11 mouse cellular contexts compared by ENCODE assay signal in genomic region chr9:91352786-91353185, GRCm38 (mm10). TPM values are rescaled to one million over a fixed set of nuclear protein-coding genes. Genes with fewer than 3 reads are reported as not detected.
DNase-seq lines count a peak whose midpoint lies in the region; ATAC-seq and TF ChIP-seq lines count a peak whose summit lies in the region.
"Had no signal": no experiment of that assay in that cellular context is flagged by ENCODE, and none has a peak within 500 bp of the region (broad histone marks: within the 10 kb centered on the region; RNA-seq: fewer than 3 reads in every experiment).

No protein-coding gene starts in this region.

- peaks cover 88% of the 10 kb centered on the region for H3K27me3 ChIP-seq in embryonic facial prominence, embryonic 14.5 days (replicated peaks; ENCODE audit: control insufficient read depth, insufficient read depth, low read length)
- H3K27me3 ChIP-seq in hindbrain, postnatal 0 days (ENCODE audit: insufficient read depth, low read length): no peaks in the 10 kb centered on the region
- H3K27me3 ChIP-seq in neural tube, embryonic 14.5 days (ENCODE audit: control insufficient read depth, insufficient read depth, low read length): peaks cover 13% of the 10 kb centered on the region
- H3K27me3 ChIP-seq in intestine, embryonic 16.5 days (replicated peaks; ENCODE audit: control insufficient read depth, insufficient read depth, low read length): peaks cover 69% of the 10 kb centered on the region

- no peaks in the 10 kb centered on the region for H3K9me3 ChIP-seq in embryonic facial prominence, embryonic 14.5 days (ENCODE audit: control insufficient read depth, low read length)
- H3K9me3 ChIP-seq in hindbrain, postnatal 0 days (ENCODE audit: low read length): no peaks in the 10 kb centered on the region
- H3K9me3 ChIP-seq in neural tube, embryonic 14.5 days (ENCODE audit: control insufficient read depth, low read length): no peaks in the 10 kb centered on the region
- no peaks in the 10 kb centered on the region for H3K9me3 ChIP-seq in intestine, embryonic 16.5 days (ENCODE audit: control insufficient read depth, low read length)
- H3K9me3 ChIP-seq: lung, embryonic 15.5 days had no signal

- intact Hi-C loops in left cerebral cortex, adult 2 months (cut with DNase I): no loop called here

- no peak for ATAC-seq in embryonic facial prominence, embryonic 14.5 days (ENCODE audit: low read depth)
- ATAC-seq in hindbrain, postnatal 0 days: no peak
- no peak for ATAC-seq in neural tube, embryonic 14.5 days (ENCODE audit: low read depth)
- ATAC-seq in intestine, embryonic 16.5 days: no peak

- 0 out of 2 replicates have a peak overlapping the region, but pooled peaks have one; percentile 10 for H3K4me2 ChIP-seq in embryonic facial prominence, embryonic 14.5 days (ENCODE audit: low read depth, low read length)
- H3K4me2 ChIP-seq in hindbrain, postnatal 0 days (ENCODE audit: low read depth, low read length): peak overlapping the region; percentile 55
- H3K4me2 ChIP-seq in neural tube, embryonic 14.5 days (ENCODE audit: low read depth, low read length): peak overlapping the region; percentile 47
- no peak overlapping the region for H3K4me2 ChIP-seq in intestine, embryonic 16.5 days (ENCODE audit: low read depth, low read length)
- H3K4me2 ChIP-seq: lung, embryonic 15.5 days had no signal

- H3K27ac ChIP-seq in left cerebral cortex, adult 2 months: peak overlapping the region; percentile 53; the same call in 1 of the 2 replicates
- no peak overlapping the region for H3K27ac ChIP-seq in embryonic facial prominence, embryonic 14.5 days (replicated peaks; ENCODE audit: low read depth, low read length)
- H3K27ac ChIP-seq in hindbrain, postnatal 0 days: peak overlapping the region; percentile 87
- H3K27ac ChIP-seq in neural tube, embryonic 14.5 days (ENCODE audit: low read depth, low read length): peak overlapping the region; percentile 74
- no peak overlapping the region for H3K27ac ChIP-seq in intestine, embryonic 16.5 days (ENCODE audit: low read length)
- H3K27ac ChIP-seq: lung, embryonic 15.5 days had no signal

- TF ChIP-seq CTCF in left cerebral cortex, adult 2 months (IDR thresholded peaks at IDR 0.05): no peak
- no peak for TF ChIP-seq CTCF in hindbrain, postnatal 0 days (IDR thresholded peaks at IDR 0.05; ENCODE audit: low read depth)

- no peak overlapping the region for H3K9ac ChIP-seq in embryonic facial prominence, embryonic 14.5 days (ENCODE audit: low read depth, low read length)
- peak overlapping the region; percentile 60 for H3K9ac ChIP-seq in hindbrain, postnatal 0 days (replicated peaks; ENCODE audit: low read length)
- H3K9ac ChIP-seq in neural tube, embryonic 14.5 days (replicated peaks; ENCODE audit: low read depth, low read length): peak overlapping the region; percentile 42; the same call in 1 of the 2 replicates
- no peak overlapping the region for H3K9ac ChIP-seq in intestine, embryonic 16.5 days (ENCODE audit: low read depth, low read length)
- H3K9ac ChIP-seq: lung, embryonic 15.5 days had no signal

- H3K4me3 ChIP-seq in left cerebral cortex, adult 2 months: no peak overlapping the region
- H3K4me3 ChIP-seq in embryonic facial prominence, embryonic 14.5 days (ENCODE audit: low read depth, low read length): no peak overlapping the region
- peak overlapping the region; percentile 30 for H3K4me3 ChIP-seq in hindbrain, postnatal 0 days (ENCODE audit: low read length)
- H3K4me3 ChIP-seq in neural tube, embryonic 14.5 days (ENCODE audit: low read depth, low read length): peak overlapping the region; percentile 18; the same call in 1 of the 2 replicates
- no peak overlapping the region for H3K4me3 ChIP-seq in intestine, embryonic 16.5 days (ENCODE audit: low read length)
- H3K4me3 ChIP-seq: lung, embryonic 15.5 days had no signal

- H3K4me1 ChIP-seq in embryonic facial prominence, embryonic 14.5 days (ENCODE audit: control insufficient read depth, insufficient read depth, low read length): 0 out of 2 replicates have a peak, but pooled peaks cover 4% of the 10 kb centered on the region
- H3K4me1 ChIP-seq in hindbrain, postnatal 0 days (ENCODE audit: insufficient read depth, low read length): no peaks in the 10 kb centered on the region
- H3K4me1 ChIP-seq in neural tube, embryonic 14.5 days (ENCODE audit: control insufficient read depth, insufficient read depth, low read length): peaks cover 9% of the 10 kb centered on the region; the same call in 1 of the 2 replicates
- no peaks in the 10 kb centered on the region for H3K4me1 ChIP-seq in intestine, embryonic 16.5 days (ENCODE audit: control insufficient read depth, insufficient read depth, low read length)

- DNase-seq in left cerebral cortex, adult 2 months (ENCODE audit: extremely low spot score in 1 of 2, low spot score in 2 of 2): no peak
- no peak for DNase-seq in left cerebral cortex, adult 9 months (ENCODE audit: low spot score in 2 of 2)
- DNase-seq in embryonic facial prominence, embryonic 14.5 days (ENCODE audit: low spot score): peak; percentile 22
- peak; percentile 68 for DNase-seq in hindbrain, postnatal 0 days (ENCODE audit: low spot score)
- DNase-seq in urinary bladder, postnatal 10 days (ENCODE audit: low spot score): no peak
- DNase-seq in testis, postnatal 14 days (ENCODE audit: low spot score): no peak

- H3K36me3 ChIP-seq in embryonic facial prominence, embryonic 14.5 days (ENCODE audit: control insufficient read depth, insufficient read depth, low read length): no peaks in the 10 kb centered on the region
- no peaks in the 10 kb centered on the region for H3K36me3 ChIP-seq in hindbrain, postnatal 0 days (ENCODE audit: insufficient read depth, low read length)
- no peaks in the 10 kb centered on the region for H3K36me3 ChIP-seq in neural tube, embryonic 14.5 days (ENCODE audit: control insufficient read depth, insufficient read depth, low read length)
- no peaks in the 10 kb centered on the region for H3K36me3 ChIP-seq in intestine, embryonic 16.5 days (ENCODE audit: control insufficient read depth, insufficient read depth, low read length)
- H3K36me3 ChIP-seq: lung, embryonic 15.5 days had no signal

- 1% methylated on average over 15 of the region's 15 CpGs for WGBS in embryonic facial prominence, embryonic 14.5 days
- 6% methylated on average over 15 of the region's 15 CpGs for WGBS in hindbrain, postnatal 0 days
- WGBS in neural tube, embryonic 14.5 days: 3% methylated on average over 15 of the region's 15 CpGs
- WGBS in intestine, embryonic 16.5 days: 2% methylated on average over 15 of the region's 15 CpGs

RNA-seq across cellular contexts. Expression of gene Zic4, which starts 9.4 kb away (rescaled TPM):
- 1 to 10 TPM; 4.0 to 4.6 TPM for total RNA-seq in left cerebral cortex, adult 2 months (2021)
- 7.6 and 9.7 TPM in 2 replicates for polyA plus RNA-seq in embryonic facial prominence, embryonic 14.5 days (2014; fragmentation: Nextera tagmentation; extraction: Ambion mirVana)
- total RNA-seq in hindbrain, postnatal 0 days (2014; rRNA removed): 107 and 144 TPM in 2 replicates
- polyA plus RNA-seq in hindbrain, postnatal 0 days (2015; fragmentation: Nextera tagmentation; extraction: Ambion mirVana): 51.0 and 58.2 TPM in 2 replicates
- 46.7 and 50.5 TPM in 2 replicates for polyA plus RNA-seq in neural tube, embryonic 14.5 days (2014; fragmentation: Nextera tagmentation; extraction: Ambion mirVana)
- not detected in 2 replicates for polyA plus RNA-seq in intestine, embryonic 16.5 days (2015; fragmentation: Nextera tagmentation; extraction: Ambion mirVana)
- total RNA-seq: granulocyte monocyte progenitor cell, adult 5-6 weeks; neutrophil, adult 5-6 weeks had no signal
- polyA plus RNA-seq: lung, embryonic 15.5 days had no signal

RNA-seq across cellular contexts. Expression of gene Zic1, which starts 12.8 kb away (rescaled TPM):
- total RNA-seq in left cerebral cortex, adult 2 months (2021): 10 to 100 TPM; 15.8 to 16.0 TPM
- 2.7 and 2.8 TPM in 2 replicates for polyA plus RNA-seq in embryonic facial prominence, embryonic 14.5 days (2014; fragmentation: Nextera tagmentation; extraction: Ambion mirVana)
- total RNA-seq in hindbrain, postnatal 0 days (2014; rRNA removed): 281 and 342 TPM in 2 replicates
- 19.7 and 21.5 TPM in 2 replicates for polyA plus RNA-seq in hindbrain, postnatal 0 days (2015; fragmentation: Nextera tagmentation; extraction: Ambion mirVana)
- 28.7 and 30.5 TPM in 2 replicates for polyA plus RNA-seq in neural tube, embryonic 14.5 days (2014; fragmentation: Nextera tagmentation; extraction: Ambion mirVana)
- polyA plus RNA-seq in intestine, embryonic 16.5 days (2015; fragmentation: Nextera tagmentation; extraction: Ambion mirVana): not detected in 2 replicates
- total RNA-seq: granulocyte monocyte progenitor cell, adult 5-6 weeks; neutrophil, adult 5-6 weeks had no signal

Comparison
In these comparisons a context has a peak if more than half of its experiments do, and no peak if none do; other contexts are left out.
1. DNase-seq: peak in embryonic facial prominence, embryonic 14.5 days (single experiment) and hindbrain, postnatal 0 days (single experiment); none in left cerebral cortex, adult 2 months (0 of 2), left cerebral cortex, adult 9 months (0 of 2), urinary bladder, postnatal 10 days (single experiment) and testis, postnatal 14 days (single experiment).
2. H3K27ac ChIP-seq: peak in left cerebral cortex, adult 2 months (single experiment), hindbrain, postnatal 0 days (single experiment) and neural tube, embryonic 14.5 days (single experiment); none in embryonic facial prominence, embryonic 14.5 days (single experiment) and intestine, embryonic 16.5 days (single experiment).
3. H3K4me3 ChIP-seq: peak in hindbrain, postnatal 0 days (single experiment) and neural tube, embryonic 14.5 days (single experiment); none in left cerebral cortex, adult 2 months (single experiment), embryonic facial prominence, embryonic 14.5 days (single experiment) and intestine, embryonic 16.5 days (single experiment).
4. H3K9ac ChIP-seq: peak in hindbrain, postnatal 0 days (single experiment) and neural tube, embryonic 14.5 days (single experiment); none in embryonic facial prominence, embryonic 14.5 days (single experiment) and intestine, embryonic 16.5 days (single experiment).